ENCODE assay signal across 8 mouse cellular contexts in the genomic region with DNA sequence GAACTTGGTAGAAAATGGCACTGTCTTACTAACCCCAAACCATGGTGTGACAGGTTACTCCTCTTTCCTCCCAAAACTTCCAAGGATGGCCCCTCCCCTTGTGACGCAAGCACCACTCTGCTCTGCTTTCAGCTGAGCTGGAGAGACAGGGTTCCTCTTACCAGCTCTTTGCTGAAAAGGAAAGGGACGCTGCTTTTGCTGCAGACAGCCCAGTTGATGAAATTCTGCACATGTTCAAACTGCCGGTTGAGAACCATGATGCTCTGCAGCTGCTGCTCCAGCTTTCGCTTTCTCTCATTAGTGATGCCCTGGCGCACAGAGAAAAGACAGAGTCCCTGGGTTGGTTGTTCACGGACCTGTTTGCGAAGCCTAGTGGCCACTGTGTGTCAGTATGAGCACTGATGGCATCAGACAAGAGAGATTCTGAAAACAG. TPM values are rescaled to one million over a fixed set of nuclear protein-coding genes. Genes with fewer than 3 reads are reported as not detected.
DNase-seq lines count a peak whose midpoint lies in the region; ATAC-seq lines count a peak whose summit lies in the region.

No protein-coding gene starts in this region.

- H3K9me3 ChIP-seq in forebrain, embryonic 10.5 days = no peaks in the 10 kb centered on the region
- no peaks in the 10 kb centered on the region for H3K9me3 ChIP-seq in forebrain, embryonic 15.5 days
- H3K9me3 ChIP-seq in forebrain, embryonic 16.5 days (ENCODE audit: control insufficient read depth, low read length) = no peaks in the 10 kb centered on the region
- no peaks in the 10 kb centered on the region for H3K9me3 ChIP-seq in kidney, embryonic 14.5 days (ENCODE audit: control insufficient read depth, low read length)
- no peaks in the 10 kb centered on the region for H3K9me3 ChIP-seq in midbrain, embryonic 13.5 days

- H3K4me2 ChIP-seq in forebrain, embryonic 15.5 days (replicated peaks) = no peak overlapping the region
- peak overlapping the region; percentile 19 for H3K4me2 ChIP-seq in forebrain, embryonic 16.5 days (ENCODE audit: low read length)
- H3K4me2 ChIP-seq in kidney, embryonic 14.5 days (replicated peaks; ENCODE audit: low read depth, low read length) = no peak overlapping the region
- H3K4me2 ChIP-seq in midbrain, embryonic 13.5 days (replicated peaks) = peak overlapping the region; percentile 26; the same call in 1 of the 2 replicates

- WGBS in forebrain, embryonic 10.5 days = 18% methylated on average over 7 of the region's 7 CpGs
- WGBS in forebrain, embryonic 15.5 days = 21% methylated on average over 7 of the region's 7 CpGs
- WGBS in forebrain, embryonic 16.5 days = 18% methylated on average over 7 of the region's 7 CpGs
- WGBS in kidney, embryonic 14.5 days = 21% methylated on average over 7 of the region's 7 CpGs
- WGBS in midbrain, embryonic 13.5 days = 20% methylated on average over 7 of the region's 7 CpGs

- H3K9ac ChIP-seq in forebrain, embryonic 15.5 days (replicated peaks) = no peak overlapping the region
- H3K9ac ChIP-seq in forebrain, embryonic 16.5 days (replicated peaks; ENCODE audit: low read depth, low read length) = no peak overlapping the region
- H3K9ac ChIP-seq in kidney, embryonic 14.5 days (ENCODE audit: low read depth, low read length) = no peak overlapping the region
- no peak overlapping the region for H3K9ac ChIP-seq in midbrain, embryonic 13.5 days (replicated peaks)

- H3K27ac ChIP-seq in forebrain, embryonic 10.5 days = peak overlapping the region; percentile 44; the same call in 1 of the 2 replicates
- no peak overlapping the region for H3K27ac ChIP-seq in forebrain, embryonic 15.5 days (replicated peaks)
- no peak overlapping the region for H3K27ac ChIP-seq in forebrain, embryonic 16.5 days (ENCODE audit: low read length)
- H3K27ac ChIP-seq in kidney, embryonic 14.5 days (ENCODE audit: low read depth, low read length) = no peak overlapping the region
- H3K27ac ChIP-seq in midbrain, embryonic 13.5 days = no peak overlapping the region

- peak; percentile 25 for DNase-seq in forebrain, embryonic 10.5 days (ENCODE audit: extremely low spot score, low spot score)
- DNase-seq in ES-CJ7 (ENCODE audit: low read depth, low spot score) = peak; percentile 11
- DNase-seq in urinary bladder, postnatal 4 days (ENCODE audit: low spot score in 2 of 2) = no peak

- no peak for ATAC-seq in forebrain, embryonic 15.5 days (replicated peaks)
- ATAC-seq in forebrain, embryonic 16.5 days = peak; percentile 61; the same call in 1 of the 2 replicates
- ATAC-seq in kidney, embryonic 14.5 days (ENCODE audit: low FRiP score, low TSS enrichment) = peak; percentile 68; the same call in 1 of the 2 replicates
- 0 out of 2 replicates have a peak, but pooled peaks have one; percentile 49 for ATAC-seq in midbrain, embryonic 13.5 days
- ATAC-seq in cerebellum, adult (ENCODE audit: insufficient number of reproducible peaks, low FRiP score, low TSS enrichment) = no peak

- peak overlapping the region; percentile 35 for H3K4me3 ChIP-seq in forebrain, embryonic 10.5 days
- no peak overlapping the region for H3K4me3 ChIP-seq in forebrain, embryonic 15.5 days
- no peak overlapping the region for H3K4me3 ChIP-seq in forebrain, embryonic 16.5 days (replicated peaks; ENCODE audit: low read length)
- no peak overlapping the region for H3K4me3 ChIP-seq in kidney, embryonic 14.5 days (ENCODE audit: low read length)
- no peak overlapping the region; the same call in 1 of the 2 replicates for H3K4me3 ChIP-seq in midbrain, embryonic 13.5 days (replicated peaks)

- H3K4me1 ChIP-seq in forebrain, embryonic 10.5 days = peaks cover 11% of the 10 kb centered on the region
- peaks cover 3% of the 10 kb centered on the region; the same call in 1 of the 2 replicates for H3K4me1 ChIP-seq in forebrain, embryonic 15.5 days
- H3K4me1 ChIP-seq in forebrain, embryonic 16.5 days (replicated peaks; ENCODE audit: control insufficient read depth, insufficient read depth, low read length) = no peaks in the 10 kb centered on the region
- H3K4me1 ChIP-seq in kidney, embryonic 14.5 days (ENCODE audit: control insufficient read depth, insufficient read depth, low read length) = no peaks in the 10 kb centered on the region
- no peaks in the 10 kb centered on the region for H3K4me1 ChIP-seq in midbrain, embryonic 13.5 days (replicated peaks)

- H3K36me3 ChIP-seq in forebrain, embryonic 10.5 days (replicated peaks) = no peaks in the 10 kb centered on the region
- no peaks in the 10 kb centered on the region for H3K36me3 ChIP-seq in forebrain, embryonic 15.5 days
- H3K36me3 ChIP-seq in forebrain, embryonic 16.5 days (ENCODE audit: control insufficient read depth, insufficient read depth) = no peaks in the 10 kb centered on the region
- no peaks in the 10 kb centered on the region for H3K36me3 ChIP-seq in kidney, embryonic 14.5 days (ENCODE audit: control insufficient read depth, insufficient read depth, low read length)
- no peaks in the 10 kb centered on the region for H3K36me3 ChIP-seq in midbrain, embryonic 13.5 days

- H3K27me3 ChIP-seq in forebrain, embryonic 10.5 days (ENCODE audit: poor library complexity, severe bottlenecking) = 0 out of 2 replicates have a peak, but pooled peaks cover 10% of the 10 kb centered on the region
- no peaks in the 10 kb centered on the region for H3K27me3 ChIP-seq in forebrain, embryonic 15.5 days
- no peaks in the 10 kb centered on the region for H3K27me3 ChIP-seq in forebrain, embryonic 16.5 days (replicated peaks; ENCODE audit: control insufficient read depth, insufficient read depth, low read length)
- no peaks in the 10 kb centered on the region for H3K27me3 ChIP-seq in kidney, embryonic 14.5 days (ENCODE audit: control insufficient read depth, insufficient read depth, low read length)
- no peaks in the 10 kb centered on the region for H3K27me3 ChIP-seq in midbrain, embryonic 13.5 days

RNA-seq across cellular contexts. Expression of a gene that starts 27.2 kb away (rescaled TPM):
- 0.06 and 0.09 TPM in 2 replicates for polyA plus RNA-seq in forebrain, embryonic 10.5 days (2016; fragmentation: Nextera tagmentation; extraction: Ambion mirVana)
- 0.23 and 0.25 TPM in 2 replicates for polyA plus RNA-seq in forebrain, embryonic 15.5 days (2015; fragmentation: Nextera tagmentation; extraction: Ambion mirVana)
- 0.25 and 0.57 TPM in 2 replicates for polyA plus RNA-seq in forebrain, embryonic 16.5 days (2015; fragmentation: Nextera tagmentation; extraction: Ambion mirVana)
- 0.04 TPM in 1 of 2 replicates, not detected in the other for polyA plus RNA-seq in kidney, embryonic 14.5 days (2014; fragmentation: Nextera tagmentation; extraction: Ambion mirVana)
- 0.40 and 0.46 TPM in 2 replicates for polyA plus RNA-seq in midbrain, embryonic 13.5 days (2015; fragmentation: Nextera tagmentation; extraction: Ambion mirVana)

RNA-seq across cellular contexts. Expression of a gene that starts 38.2 kb away (rescaled TPM):
- polyA plus RNA-seq in forebrain, embryonic 10.5 days (2016; fragmentation: Nextera tagmentation; extraction: Ambion mirVana) = 133 and 134 TPM in 2 replicates
- polyA plus RNA-seq in forebrain, embryonic 15.5 days (2015; fragmentation: Nextera tagmentation; extraction: Ambion mirVana) = 83.3 and 86.3 TPM in 2 replicates
- polyA plus RNA-seq in forebrain, embryonic 16.5 days (2015; fragmentation: Nextera tagmentation; extraction: Ambion mirVana) = 76.6 and 87.0 TPM in 2 replicates
- 165 and 201 TPM in 2 replicates for polyA plus RNA-seq in kidney, embryonic 14.5 days (2014; fragmentation: Nextera tagmentation; extraction: Ambion mirVana)
- polyA plus RNA-seq in midbrain, embryonic 13.5 days (2015; fragmentation: Nextera tagmentation; extraction: Ambion mirVana) = 85.2 TPM in 2 replicates

RNA-seq across cellular contexts. Expression of a gene that starts 41.9 kb away (rescaled TPM):
- polyA plus RNA-seq in forebrain, embryonic 10.5 days (2016; fragmentation: Nextera tagmentation; extraction: Ambion mirVana) = 4.8 and 5.7 TPM in 2 replicates
- 5.8 and 7.0 TPM in 2 replicates for polyA plus RNA-seq in forebrain, embryonic 15.5 days (2015; fragmentation: Nextera tagmentation; extraction: Ambion mirVana)
- polyA plus RNA-seq in forebrain, embryonic 16.5 days (2015; fragmentation: Nextera tagmentation; extraction: Ambion mirVana) = 5.0 and 6.8 TPM in 2 replicates
- 0.39 and 0.49 TPM in 2 replicates for polyA plus RNA-seq in kidney, embryonic 14.5 days (2014; fragmentation: Nextera tagmentation; extraction: Ambion mirVana)
- 12.8 and 17.3 TPM in 2 replicates for polyA plus RNA-seq in midbrain, embryonic 13.5 days (2015; fragmentation: Nextera tagmentation; extraction: Ambion mirVana)

Comparison
In these comparisons a context has a peak if more than half of its experiments do, and no peak if none do; other contexts are left out.
1. ATAC-seq: peak in forebrain, embryonic 16.5 days (single experiment), kidney, embryonic 14.5 days (single experiment) and midbrain, embryonic 13.5 days (single experiment); none in forebrain, embryonic 15.5 days (single experiment) and cerebellum, adult (single experiment).
2. H3K4me2 ChIP-seq: peak in forebrain, embryonic 16.5 days (single experiment) and midbrain, embryonic 13.5 days (single experiment); none in forebrain, embryonic 15.5 days (single experiment) and kidney, embryonic 14.5 days (single experiment).
3. DNase-seq: peak in forebrain, embryonic 10.5 days (single experiment) and ES-CJ7 (single experiment); none in urinary bladder, postnatal 4 days (0 of 2).